Comparison of ENCODE assay signal across 8 mouse cellular contexts in the genomic region with DNA sequence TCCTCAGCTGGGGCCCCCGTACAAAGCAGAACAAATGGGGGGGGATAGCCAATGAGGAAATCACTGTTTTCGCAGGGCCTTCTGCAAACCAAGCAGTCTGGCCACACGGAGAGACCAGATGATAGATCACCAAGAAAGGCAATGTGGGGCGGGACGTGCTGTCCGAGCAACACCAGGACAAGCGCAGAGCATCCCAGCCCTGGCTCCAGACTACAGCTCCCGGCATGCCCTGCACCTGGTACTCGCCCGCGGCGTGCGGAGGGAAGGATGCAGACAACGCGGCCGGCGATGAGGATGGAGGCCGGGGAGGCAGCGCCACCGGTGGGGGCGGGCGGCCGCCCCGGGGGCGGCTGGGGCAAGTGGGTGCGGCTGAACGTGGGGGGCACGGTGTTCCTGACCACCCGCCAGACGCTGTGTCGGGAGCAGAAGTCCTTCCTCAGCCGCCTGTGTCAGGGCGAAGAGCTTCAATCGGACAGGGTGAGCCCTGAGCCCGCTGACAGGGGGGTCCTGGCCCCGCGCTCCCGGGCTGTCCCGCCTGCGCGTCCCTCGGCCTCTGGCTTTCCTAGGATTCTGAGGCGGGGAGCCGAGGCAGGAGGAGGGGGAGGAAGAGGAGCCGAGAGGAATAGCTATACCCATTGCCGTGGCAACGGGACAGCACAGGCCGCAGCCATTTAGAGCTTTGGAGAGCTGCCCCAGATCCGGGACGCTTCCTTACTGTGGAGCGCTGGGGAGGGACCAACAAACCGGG. TPM values are rescaled to one million over a fixed set of nuclear protein-coding genes. Genes with fewer than 3 reads are reported as not detected.
DNase-seq lines count a peak whose midpoint lies in the region; TF ChIP-seq lines count a peak whose summit lies in the region.

A gene (plus strand): TSS at position 174 of the 748 bp plus-strand sequence.

- no peaks in the 10 kb centered on the region for H3K79me2 ChIP-seq in heart, adult 2 months (replicated peaks; ENCODE audit: control insufficient read depth, insufficient read depth, low read length)

- H3K27ac ChIP-seq in spleen, adult 2 months (ENCODE audit: insufficient read depth, low read length) = peak within 1 kb of the TSS; percentile 46
- H3K27ac ChIP-seq in embryonic facial prominence, embryonic 10.5 days (replicated peaks) = peak within 1 kb of the TSS; percentile 88
- H3K27ac ChIP-seq in heart, adult 2 months = peak within 1 kb of the TSS; percentile 77
- H3K27ac ChIP-seq in limb, embryonic 10.5 days = peak within 1 kb of the TSS; percentile 90
- H3K27ac ChIP-seq in midbrain, embryonic 10.5 days (replicated peaks) = peak within 1 kb of the TSS; percentile 93

- no peak for TF ChIP-seq POLR2A in spleen, adult 2 months (IDR thresholded peaks at IDR 0.05; ENCODE audit: low read depth, low read length)
- 0 out of 2 replicates have a peak, but pooled peaks have one; percentile 43 for TF ChIP-seq POLR2A in heart, adult 2 months (IDR thresholded peaks at IDR 0.05; ENCODE audit: insufficient read depth, low read depth, low read length)

- peak within 1 kb of the TSS; percentile 45; the same call in 1 of the 2 replicates for H3K4me3 ChIP-seq in spleen, adult 2 months (ENCODE audit: extremely low read depth, insufficient read depth, insufficient read length)
- peak within 1 kb of the TSS; percentile 83 for H3K4me3 ChIP-seq in embryonic facial prominence, embryonic 10.5 days
- peak within 1 kb of the TSS; percentile 75 for H3K4me3 ChIP-seq in heart, adult 2 months
- peak within 1 kb of the TSS; percentile 91 for H3K4me3 ChIP-seq in limb, embryonic 10.5 days
- H3K4me3 ChIP-seq in midbrain, embryonic 10.5 days = peak within 1 kb of the TSS; percentile 88

- H3K36me3 ChIP-seq in spleen, adult 2 months (ENCODE audit: control insufficient read depth, insufficient read depth, low read length) = no peaks in the 10 kb centered on the region
- peaks cover 35% of the 10 kb centered on the region for H3K36me3 ChIP-seq in embryonic facial prominence, embryonic 10.5 days (replicated peaks)
- H3K36me3 ChIP-seq in heart, adult 2 months (ENCODE audit: control insufficient read depth, insufficient read depth, low read length) = no peaks in the 10 kb centered on the region
- H3K36me3 ChIP-seq in limb, embryonic 10.5 days = peaks cover 29% of the 10 kb centered on the region
- H3K36me3 ChIP-seq in midbrain, embryonic 10.5 days = peaks cover 35% of the 10 kb centered on the region

- peak within 1 kb of the TSS; percentile 72 for H3K9ac ChIP-seq in heart, adult 2 months (ENCODE audit: low read depth, low read length)

- no peaks in the 10 kb centered on the region for H3K9me3 ChIP-seq in embryonic facial prominence, embryonic 10.5 days
- H3K9me3 ChIP-seq in limb, embryonic 10.5 days (replicated peaks) = no peaks in the 10 kb centered on the region
- H3K9me3 ChIP-seq in midbrain, embryonic 10.5 days (replicated peaks) = no peaks in the 10 kb centered on the region

- TF ChIP-seq EP300 in heart, adult 2 months (IDR thresholded peaks at IDR 0.05; ENCODE audit: insufficient read depth, low read depth, low read length) = no peak

- TF ChIP-seq CTCF in spleen, adult 2 months (IDR thresholded peaks at IDR 0.05; ENCODE audit: extremely low read depth, insufficient read depth, insufficient read length, insufficient replicate concordance) = no peak
- no peak for TF ChIP-seq CTCF in heart, adult 2 months (IDR thresholded peaks at IDR 0.05)

- H3K4me1 ChIP-seq in spleen, adult 2 months (ENCODE audit: control insufficient read depth, insufficient read depth, insufficient read length) = no peaks in the 10 kb centered on the region
- peaks cover 48% of the 10 kb centered on the region for H3K4me1 ChIP-seq in embryonic facial prominence, embryonic 10.5 days
- peaks cover 2% of the 10 kb centered on the region; the same call in 1 of the 2 replicates for H3K4me1 ChIP-seq in heart, adult 2 months (ENCODE audit: control insufficient read depth, insufficient read depth, low read length)
- peaks cover 27% of the 10 kb centered on the region for H3K4me1 ChIP-seq in limb, embryonic 10.5 days
- H3K4me1 ChIP-seq in midbrain, embryonic 10.5 days = peaks cover 54% of the 10 kb centered on the region

- intact Hi-C loops in heart, adult 2 months (cut with DNase I) = loop anchor here (2.0 kb wide), 1 partner anchor 22 kb away; a partner anchor contains a TSS

- no peak for DNase-seq in spleen, adult 2 months (ENCODE audit: low read depth in 1 of 2, low spot score in 2 of 2)
- no peak for DNase-seq in spleen, postnatal 36 days (ENCODE audit: low spot score in 2 of 2)
- peak; percentile 85 for DNase-seq in embryonic facial prominence, embryonic 10.5 days (ENCODE audit: low spot score)
- DNase-seq in heart, adult 2 months = peak; percentile 82
- peak; percentile 64 for DNase-seq in kidney, adult 11 months
- peak; percentile 87 for DNase-seq in limb, embryonic 10.5 days (ENCODE audit: low spot score)
- DNase-seq in midbrain, embryonic 10.5 days (ENCODE audit: low spot score) = peak; percentile 86
- DNase-seq in skeletal muscle tissue, adult 2 months (ENCODE audit: low read depth, low spot score) = peak; percentile 60

- 5% methylated on average over 52 of the region's 52 CpGs for WGBS in spleen, adult 2 months
- 2% methylated on average over 52 of the region's 52 CpGs for WGBS in embryonic facial prominence, embryonic 10.5 days
- 2% methylated on average over 52 of the region's 52 CpGs for WGBS in heart, adult 2 months
- 1% methylated on average over 52 of the region's 52 CpGs for WGBS in limb, embryonic 10.5 days
- 1% methylated on average over 52 of the region's 52 CpGs for WGBS in midbrain, embryonic 10.5 days

- H3K27me3 ChIP-seq in spleen, adult 2 months (ENCODE audit: control insufficient read depth, insufficient read depth, low read length) = peaks cover 5% of the 10 kb centered on the region; the same call in 1 of the 2 replicates
- 0 out of 2 replicates have a peak, but pooled peaks cover 8% of the 10 kb centered on the region for H3K27me3 ChIP-seq in embryonic facial prominence, embryonic 10.5 days (replicated peaks; ENCODE audit: low read depth, poor library complexity, severe bottlenecking)
- H3K27me3 ChIP-seq in heart, adult 2 months (ENCODE audit: control insufficient read depth, insufficient read depth, low read length) = no peaks in the 10 kb centered on the region
- peaks cover 11% of the 10 kb centered on the region; the same call in 1 of the 2 replicates for H3K27me3 ChIP-seq in limb, embryonic 10.5 days (ENCODE audit: low read depth, poor library complexity, severe bottlenecking)
- peaks cover 11% of the 10 kb centered on the region for H3K27me3 ChIP-seq in midbrain, embryonic 10.5 days (ENCODE audit: low read depth, poor library complexity, severe bottlenecking)

RNA-seq across cellular contexts. Expression of the gene that starts here (rescaled TPM):
- 61.5 and 85.3 TPM in 2 replicates for polyA plus RNA-seq in spleen, adult 2 months (2012; rRNA removed)
- 49.6 and 51.6 TPM in 2 replicates for polyA plus RNA-seq in embryonic facial prominence, embryonic 10.5 days (2016; fragmentation: Nextera tagmentation; extraction: Ambion mirVana)
- total RNA-seq in heart, adult 2 months (2021) = 10 to 100 TPM; 18.4 to 24.5 TPM
- 52.5 and 66.1 TPM in 2 replicates for polyA plus RNA-seq in heart, adult 2 months (2012; rRNA removed)
- 42.8 and 49.9 TPM in 2 replicates for polyA plus RNA-seq in limb, embryonic 10.5 days (2016; fragmentation: Nextera tagmentation; extraction: Ambion mirVana)
- 64.0 and 68.3 TPM in 2 replicates for polyA plus RNA-seq in midbrain, embryonic 10.5 days (2016; fragmentation: Nextera tagmentation; extraction: Ambion mirVana)

Comparison
In these comparisons a context has a peak if more than half of its experiments do, and no peak if none do; other contexts are left out.
1. DNase-seq: peak in embryonic facial prominence, embryonic 10.5 days (single experiment), heart, adult 2 months (2 of 2), kidney, adult 11 months (single experiment), limb, embryonic 10.5 days (single experiment), midbrain, embryonic 10.5 days (single experiment) and skeletal muscle tissue, adult 2 months (single experiment); none in spleen, adult 2 months (0 of 2) and spleen, postnatal 36 days (0 of 2).
2. Peak in every context shown above with its lines, with median percentiles within 50 percentile points of each other: H3K27ac ChIP-seq and H3K4me3 ChIP-seq.